Mouse (Mus musculus) c-Kit-negative CD71-positive TER-119-positive erythroid progenitor cells, embryonic 14.5 days (primary cell): ENCODE measurements around the gene Wdr11.

ENCODE experiments used
- DNase-seq: peaks from one replicate; pipeline ENCODE4 v3.0.0-alpha.2; 2013; ENCODE audit warnings: low read depth, low spot score

The Wdr11 gene

GRCm38 (mm10) chr7:129591371-129592131 lies at the start of gene Wdr11:
Gene Wdr11 (plus strand): TSS chr7:129591863.
- peak; percentile 29 for DNase-seq

GRCm38 (mm10) chr7:129567541-129567940 lies 24.1 kb upstream of the Wdr11 start:
- DNase-seq, result no peak

- no peak for DNase-seq
These were observed 23.3 kb upstream of the Wdr11 start for GRCm38 (mm10) chr7:129568338-129568737.

GRCm38 (mm10) chr7:129574471-129574870 lies 17.2 kb upstream of the Wdr11 start:
- no peak for DNase-seq

GRCm38 (mm10) chr7:129575110-129575784 lies 16.4 kb upstream of the Wdr11 start:
- DNase-seq, result no peak

GRCm38 (mm10) chr7:129592132-129592745 lies 576 bp downstream of the Wdr11 start:
- DNase-seq, result peak; percentile 11

- no peak for DNase-seq
These were observed 5.5 kb downstream of the Wdr11 start for GRCm38 (mm10) chr7:129597186-129597585.

- DNase-seq, result no peak
These were observed 14.6 kb downstream of the Wdr11 start for GRCm38 (mm10) chr7:129606291-129606690.

- DNase-seq, result no peak
These were observed 29.5 kb downstream of the Wdr11 start for GRCm38 (mm10) chr7:129621141-129621540.

GRCm38 (mm10) chr7:129630351-129630750 lies 38.7 kb downstream of the Wdr11 start:
- no peak for DNase-seq

GRCm38 (mm10) chr7:129631453-129631852 lies 39.8 kb downstream of the Wdr11 start:
- DNase-seq, result no peak

- no peak for DNase-seq
These were observed 44.4 kb downstream of the Wdr11 start for GRCm38 (mm10) chr7:129635898-129636640.

GRCm38 (mm10) chr7:129636992-129637391 lies 45.3 kb downstream of the Wdr11 start:
- no peak for DNase-seq

- no peak for DNase-seq
These were observed 46.3 kb downstream of the Wdr11 start for GRCm38 (mm10) chr7:129637906-129638475.

- no peak for DNase-seq
These were observed 47.3 kb downstream of the Wdr11 start for GRCm38 (mm10) chr7:129639006-129639405.

GRCm38 (mm10) chr7:129639833-129640232 lies 48.2 kb downstream of the Wdr11 start:
- no peak for DNase-seq

GRCm38 (mm10) chr7:129643290-129643689 lies 51.6 kb downstream of the Wdr11 start:
- no peak for DNase-seq

GRCm38 (mm10) chr7:129647798-129648197 lies 56.1 kb downstream of the Wdr11 start:
- peak; percentile 9 for DNase-seq

- DNase-seq, result peak; percentile 25
These were observed 57.3 kb downstream of the Wdr11 start for GRCm38 (mm10) chr7:129648938-129649337.

GRCm38 (mm10) chr7:129650717-129651116 lies 59.1 kb downstream of the Wdr11 start:
- no peak for DNase-seq

GRCm38 (mm10) chr7:129651781-129652180 lies 60.1 kb downstream of the Wdr11 start:
- no peak for DNase-seq
